Mouse (Mus musculus) lung, postnatal 0 days (tissue): ENCODE data around the gene Nek2.

Source experiments
- CTCF ChIP-seq: IDR thresholded peaks from 2 replicates; pipeline ENCODE4 v1.5.1; 2016; ENCODE audit warnings: antibody characterized with exemption, mild to moderate bottlenecking
- EP300 ChIP-seq: IDR thresholded peaks from 2 replicates; pipeline ENCODE4 v1.6.1; 2016; ENCODE audit warnings: antibody characterized with exemption, mild to moderate bottlenecking, control low read depth

GRCm38 (mm10) chr1:191787379-191787778 lies 33.9 kb upstream of the Nek2 start:
- TF ChIP-seq CTCF (no peak), EP300 (no peak)
